Mouse (Mus musculus): ENCODE results near the gene Fam170b. TPM values are rescaled to one million over a fixed set of nuclear protein-coding genes. Genes with fewer than 3 reads are reported as not detected.
A peak's percentile ranks its signal among the peaks of the same experiment; 100 is the strongest.

Fam170b gene
- total RNA-seq, 2 experiments from 2014 or later: not detected

GRCm38 (mm10) chr14:32825426-32826032 lies 8.2 kb upstream of the Fam170b start:
- no peak for DNase-seq (ENCODE audit: low spot score in 2 of 2)
- intact Hi-C loops (cut with DNase I): no loop called here

- DNase-seq (ENCODE audit: low spot score in 2 of 2): no peak
- intact Hi-C loops (cut with DNase I): no loop called here
These were observed 6.6 kb upstream of the Fam170b start for GRCm38 (mm10) chr14:32827165-32827564.

- intact Hi-C loops (cut with DNase I): no loop called here
These were observed 5.6 kb upstream of the Fam170b start for GRCm38 (mm10) chr14:32827994-32828650.

GRCm38 (mm10) chr14:32835181-32835580 lies 1.4 kb downstream of the Fam170b start:
- DNase-seq (ENCODE audit: low spot score in 2 of 2): no peak
- intact Hi-C loops (cut with DNase I): no loop called here

More at GRCm38 (mm10) chr14:32827994-32828650, 5.6 kb upstream of the Fam170b start:
- peak; percentile 32 to 35 for DNase-seq (ENCODE audit: low spot score in 2 of 2)

GRCm38 (mm10) chr14:32835596-32835995 lies 1.8 kb downstream of the Fam170b start:
- intact Hi-C loops (cut with DNase I): no loop called here
- no peak for DNase-seq (ENCODE audit: low spot score in 2 of 2)

GRCm38 (mm10) chr14:32836191-32836590 lies 2.4 kb downstream of the Fam170b start:
- no peak for DNase-seq (ENCODE audit: low spot score in 2 of 2)
- intact Hi-C loops (cut with DNase I): no loop called here

GRCm38 (mm10) chr14:32842052-32842451 lies 8.3 kb downstream of the Fam170b start:
- no peak for DNase-seq (ENCODE audit: low spot score in 2 of 2)
- intact Hi-C loops (cut with DNase I): no loop called here

GRCm38 (mm10) chr14:32854059-32854458 lies 20.3 kb downstream of the Fam170b start:
- no peak for DNase-seq (ENCODE audit: low spot score in 2 of 2)

GRCm38 (mm10) chr14:32856246-32856645 lies 22.5 kb downstream of the Fam170b start:
- intact Hi-C loops (cut with DNase I): no loop called here
- DNase-seq (ENCODE audit: low spot score in 2 of 2): no peak

More at GRCm38 (mm10) chr14:32854059-32854458, 20.3 kb downstream of the Fam170b start:
- intact Hi-C loops (cut with DNase I): no loop called here

- intact Hi-C loops (cut with DNase I): no loop called here
- peak; percentile 23 to 42 for DNase-seq (ENCODE audit: low spot score in 2 of 2)
These were observed 23.0 kb downstream of the Fam170b start, which contains the start of gene Vstm4 for GRCm38 (mm10) chr14:32856681-32857328. Vstm4 (plus strand) TSS chr14:32856756.

GRCm38 (mm10) chr14:32858361-32858760 lies 24.6 kb downstream of the Fam170b start:
- no peak for DNase-seq (ENCODE audit: low spot score in 2 of 2)
- intact Hi-C loops (cut with DNase I): no loop called here

GRCm38 (mm10) chr14:32858941-32859510 lies 25.3 kb downstream of the Fam170b start:
- intact Hi-C loops (cut with DNase I): no loop called here
- no peak for DNase-seq (ENCODE audit: low spot score in 2 of 2)

GRCm38 (mm10) chr14:32859831-32860569 lies 26.2 kb downstream of the Fam170b start:
- intact Hi-C loops (cut with DNase I): no loop called here
- no peak for DNase-seq (ENCODE audit: low spot score in 2 of 2)

- intact Hi-C loops (cut with DNase I): no loop called here
- no peak for DNase-seq (ENCODE audit: low spot score in 2 of 2)
These were observed 27.4 kb downstream of the Fam170b start for GRCm38 (mm10) chr14:32861149-32861581.

GRCm38 (mm10) chr14:32861656-32862055 lies 27.9 kb downstream of the Fam170b start:
- intact Hi-C loops (cut with DNase I): no loop called here
- no peak for DNase-seq (ENCODE audit: low spot score in 2 of 2)

- intact Hi-C loops (cut with DNase I): no loop called here
- no peak for DNase-seq (ENCODE audit: low spot score in 2 of 2)
These were observed 31.6 kb downstream of the Fam170b start for GRCm38 (mm10) chr14:32865331-32865730.

- intact Hi-C loops (cut with DNase I): no loop called here
- DNase-seq (ENCODE audit: low spot score in 2 of 2): no peak
These were observed 38.2 kb downstream of the Fam170b start for GRCm38 (mm10) chr14:32871963-32872362.

GRCm38 (mm10) chr14:32877549-32877948 lies 43.8 kb downstream of the Fam170b start:
- DNase-seq (ENCODE audit: low spot score in 2 of 2): no peak
- intact Hi-C loops (cut with DNase I): no loop called here

GRCm38 (mm10) chr14:32880332-32880731 lies 46.6 kb downstream of the Fam170b start:
- no peak for DNase-seq (ENCODE audit: low spot score in 2 of 2)
- intact Hi-C loops (cut with DNase I): no loop called here

- intact Hi-C loops (cut with DNase I): no loop called here
- no peak for DNase-seq (ENCODE audit: low spot score in 2 of 2)
These were observed 47.9 kb downstream of the Fam170b start for GRCm38 (mm10) chr14:32881693-32882092.
